Mouse (Mus musculus) thymus, postnatal 14 days (tissue): ENCODE results near the gene Sdr16c6.

Experiments used
- DNase-seq: peaks from one replicate; pipeline ENCODE4 v3.0.0; 2021

The Sdr16c6 gene

GRCm38 (mm10) chr4:4077372-4077771 lies at the start of gene Sdr16c6:
Sdr16c6 (minus strand) TSS chr4:4077522.
- no peak for DNase-seq

GRCm38 (mm10) chr4:4080180-4080579 lies 2.9 kb upstream of the Sdr16c6 start:
- no peak for DNase-seq

- DNase-seq, result no peak
Observed at GRCm38 (mm10) chr4:4079132-4079531, 1.8 kb upstream of the Sdr16c6 start.

GRCm38 (mm10) chr4:4076001-4076400 lies 1.3 kb downstream of the Sdr16c6 start:
- no peak for DNase-seq
